Mouse (Mus musculus): ENCODE measurements around the gene Zcchc2. TPM values are rescaled to one million over a fixed set of nuclear protein-coding genes. Genes with fewer than 3 reads are reported as not detected.

The Zcchc2 gene
- 10 to 100 TPM; 29.1 to 33.6 TPM for total RNA-seq (2023)

GRCm38 (mm10) chr1:105990138-105990821, at the start of gene Zcchc2:
Gene Zcchc2 (plus strand): TSS chr1:105990406.

Other genes starting within 250 kb of the Zcchc2 start
- gene Tnfrsf11a, start 209.7 kb upstream of the Zcchc2 start, total RNA-seq (2023) = 1 to 10 TPM; 2.0 to 3.5 TPM
- 1 to 10 TPM; 5.2 to 6.0 TPM for gene Phlpp1, start 181.3 kb downstream of the Zcchc2 start, total RNA-seq (2023)

All from neutrophil, adult 59 days (primary cell).